Mouse (Mus musculus) testis, adult 2 months (tissue): ENCODE measurements around the gene BC055324.

ENCODE experiments used
- CTCF ChIP-seq: fragments of 200-500 bp; IDR thresholded peaks from 2 replicates; pipeline ENCODE4 v1.5.1; 2012; ENCODE audit warnings: low read depth, mild to moderate bottlenecking, inconsistent platforms, low read length, moderate library complexity; ENCODE audit not compliant: control insufficient read depth, insufficient read depth, insufficient replicate concordance
- POLR2A ChIP-seq: fragments of 200-500 bp; IDR thresholded peaks from 2 replicates; pipeline ENCODE4 v1.6.1; 2012; ENCODE audit warnings: low read depth, mild to moderate bottlenecking, inconsistent platforms, low read length, moderate library complexity; ENCODE audit not compliant: control insufficient read depth

DNA sequence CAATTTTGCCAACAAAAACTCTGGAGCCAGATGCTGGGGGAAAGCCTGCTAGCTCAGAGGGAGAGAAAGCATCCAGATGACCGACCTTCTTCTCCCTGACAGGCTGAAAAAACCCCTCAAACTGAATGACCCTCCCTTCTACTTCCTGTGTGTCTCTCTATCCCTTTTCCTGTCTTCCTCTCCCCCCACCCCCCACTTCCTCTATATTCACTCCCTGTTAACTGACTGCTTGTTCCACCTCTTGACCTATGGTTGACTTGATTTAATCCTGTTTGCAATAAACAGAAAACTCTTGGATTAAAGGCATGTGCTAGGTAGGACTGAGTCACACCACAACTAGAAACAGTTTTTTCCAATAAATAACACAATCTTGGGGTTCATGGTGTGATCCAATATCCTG is 20.0 kb upstream of the BC055324 start:
- TF ChIP-seq CTCF (no peak), POLR2A (no peak)
